Mouse (Mus musculus) fibroblast of lung, adult 2 months (primary cell): ENCODE measurements around the gene Vmn1r4.

Source experiments
- DNase-seq: peaks from one replicate; pipeline ENCODE4 v3.0.0-alpha.2; 2011; ENCODE audit warnings: low read depth

Gene Vmn1r4

DNA sequence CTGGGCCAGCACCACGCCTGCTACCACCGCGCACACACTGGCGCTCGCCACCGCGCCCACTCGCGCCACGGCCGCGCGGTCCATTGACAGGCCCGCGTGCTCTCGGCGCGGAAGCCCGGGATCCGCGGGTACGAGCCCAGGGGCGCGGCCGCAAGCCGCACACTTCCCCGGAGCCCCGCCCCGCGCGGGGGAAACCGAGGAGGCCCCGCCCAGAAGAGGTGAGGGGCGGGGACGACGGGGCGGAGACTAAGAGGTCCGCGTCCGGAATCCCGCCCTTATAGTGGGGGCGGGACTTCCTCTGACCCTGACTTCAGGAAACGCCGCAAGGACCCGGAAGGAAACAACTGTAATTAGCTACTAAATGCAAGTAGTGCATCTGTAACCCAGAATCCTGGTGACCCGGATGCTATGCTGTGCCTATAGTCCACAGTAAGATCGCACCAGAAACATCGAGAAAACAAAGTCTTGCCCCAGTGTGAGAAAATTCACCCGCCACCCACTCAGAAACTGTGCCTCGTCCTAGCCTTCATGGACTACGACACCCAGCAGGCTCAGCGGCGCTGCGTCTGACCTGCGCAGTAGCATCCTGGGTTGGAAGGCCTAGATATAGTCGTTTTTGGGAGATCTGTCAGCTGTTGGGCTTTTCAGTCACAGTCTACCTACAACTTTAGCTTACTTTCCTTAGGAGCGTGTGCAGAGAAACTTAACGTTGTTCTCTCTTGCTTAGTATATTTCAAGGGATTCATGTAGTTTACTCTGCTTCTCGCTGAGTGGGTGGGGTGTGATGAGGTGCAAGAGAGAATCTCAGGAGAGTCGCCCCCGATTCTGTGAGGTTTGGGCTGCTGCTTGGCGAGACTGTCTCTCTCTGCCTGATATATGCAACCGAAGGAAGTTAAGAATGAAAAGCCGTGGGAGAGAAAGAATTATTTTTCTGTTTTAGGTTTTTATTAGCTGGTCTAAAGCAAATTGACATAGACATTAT lies at the start of gene Vmn1r4, which contains the start of gene Nt5c3:
Gene Vmn1r4, plus strand, starts transcription at position 290 of the 982 bp plus-strand sequence.
Gene Nt5c3, minus strand, starts transcription at position 207 of the 982 bp plus-strand sequence.
- DNase-seq, result peak; percentile 92

DNA sequence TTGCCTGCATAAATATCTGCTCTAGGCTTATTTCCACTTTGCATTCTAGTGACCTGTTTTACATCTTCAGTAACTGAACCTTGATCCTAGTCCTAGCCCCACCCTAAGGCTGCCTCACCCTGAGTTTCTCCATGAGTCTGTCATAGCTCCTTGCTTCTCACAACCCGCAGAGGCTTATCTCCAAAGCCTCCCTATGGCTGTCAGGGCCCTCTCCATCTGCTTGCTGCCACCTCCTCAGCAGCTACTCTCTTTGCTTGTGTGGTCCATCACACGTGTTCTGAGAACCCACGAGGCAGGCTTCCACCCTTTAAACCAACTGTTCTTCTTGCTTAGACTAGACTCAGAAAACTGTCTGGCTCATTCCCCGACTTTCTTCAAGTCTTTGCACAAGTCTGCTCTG lies 46.9 kb upstream of the Vmn1r4 start:
- DNase-seq, result no peak

DNA sequence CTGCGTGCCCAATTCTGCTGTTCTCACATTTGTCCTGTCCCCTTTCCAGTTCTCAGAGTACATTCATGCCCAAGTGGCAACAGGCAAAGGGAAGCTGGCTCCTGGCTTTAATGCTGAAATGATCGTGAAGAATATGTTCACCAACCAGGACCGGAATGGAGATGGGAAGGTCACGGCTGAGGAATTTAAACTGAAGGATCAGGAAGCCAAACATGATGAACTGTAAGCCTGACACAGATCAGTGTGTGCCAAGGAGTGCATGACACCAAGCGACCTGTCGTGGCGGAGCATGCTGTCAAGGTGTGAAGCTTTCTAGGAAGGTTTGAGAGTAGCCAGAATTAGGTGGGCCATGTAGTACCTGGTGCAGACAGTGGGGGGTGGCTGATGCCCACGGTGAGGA lies 45.8 kb upstream of the Vmn1r4 start:
- no peak for DNase-seq

DNA sequence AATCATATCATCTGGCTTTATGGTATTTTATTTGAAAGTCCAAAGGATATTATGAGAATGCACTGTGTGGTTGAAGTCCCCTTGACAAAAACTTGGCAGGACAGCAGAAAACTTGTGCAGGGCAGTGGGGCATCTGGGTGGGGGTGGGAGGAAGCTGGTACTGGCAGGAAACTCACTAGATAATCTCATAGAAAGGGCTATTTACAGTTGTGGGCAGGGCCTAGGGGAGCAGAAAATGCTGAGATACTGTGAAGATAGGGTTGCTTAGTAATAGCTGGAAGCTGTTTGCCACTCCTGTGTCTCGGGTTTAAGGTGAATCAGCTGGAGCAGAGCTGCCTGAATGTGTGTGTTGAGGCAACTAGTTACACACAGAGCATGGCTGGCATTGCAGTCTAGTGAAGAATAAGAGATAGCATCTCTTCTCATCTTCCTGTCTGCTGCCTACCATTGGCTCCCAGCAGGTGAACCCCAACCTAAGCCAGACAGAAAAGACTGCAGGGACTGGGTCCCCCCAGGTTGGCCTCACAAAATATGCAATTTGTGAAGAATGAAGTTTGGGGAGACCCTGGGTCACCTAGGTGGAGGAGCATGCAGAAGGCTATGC lies 44.4 kb upstream of the Vmn1r4 start:
- no peak for DNase-seq

DNA sequence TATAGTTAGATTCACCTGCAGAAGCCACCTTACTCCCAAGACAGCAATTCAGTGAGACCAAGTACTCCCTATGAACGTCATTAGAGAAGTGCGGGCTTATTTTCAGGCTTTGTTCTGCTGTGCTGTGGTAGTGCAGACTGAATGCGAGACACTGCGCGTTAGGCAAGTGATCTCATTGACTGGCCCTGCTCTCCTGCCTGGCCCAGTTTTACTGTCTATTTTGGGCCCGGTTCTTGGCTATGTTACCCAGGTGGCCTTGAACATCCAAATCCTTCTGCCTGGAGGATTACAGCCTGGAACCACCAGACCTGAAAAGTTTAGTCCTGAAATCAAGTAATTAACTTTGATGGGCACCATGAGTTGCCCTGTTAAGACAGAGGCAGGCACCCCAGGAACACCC lies 35.3 kb upstream of the Vmn1r4 start:
- no peak for DNase-seq

DNA sequence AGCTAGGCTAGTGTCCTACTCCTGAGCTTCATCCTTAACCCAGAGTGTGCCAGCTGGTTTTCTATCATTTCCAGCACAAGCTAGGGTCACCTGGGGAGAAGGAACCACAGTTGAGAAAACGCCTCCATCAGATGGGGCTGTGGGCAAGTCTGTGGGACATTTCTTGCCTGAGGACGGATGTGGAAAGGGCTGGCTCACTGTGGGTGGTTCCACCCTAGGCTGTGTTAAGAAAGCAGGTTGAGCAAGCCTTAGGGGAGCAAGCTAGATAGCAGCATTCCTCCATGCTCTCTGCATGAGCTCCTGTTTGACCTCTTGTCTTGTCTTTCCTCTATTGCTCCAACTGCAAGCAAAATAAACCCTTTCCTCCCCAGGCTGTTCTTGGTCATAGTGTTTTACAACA lies 33.1 kb upstream of the Vmn1r4 start:
- DNase-seq, result no peak

DNA sequence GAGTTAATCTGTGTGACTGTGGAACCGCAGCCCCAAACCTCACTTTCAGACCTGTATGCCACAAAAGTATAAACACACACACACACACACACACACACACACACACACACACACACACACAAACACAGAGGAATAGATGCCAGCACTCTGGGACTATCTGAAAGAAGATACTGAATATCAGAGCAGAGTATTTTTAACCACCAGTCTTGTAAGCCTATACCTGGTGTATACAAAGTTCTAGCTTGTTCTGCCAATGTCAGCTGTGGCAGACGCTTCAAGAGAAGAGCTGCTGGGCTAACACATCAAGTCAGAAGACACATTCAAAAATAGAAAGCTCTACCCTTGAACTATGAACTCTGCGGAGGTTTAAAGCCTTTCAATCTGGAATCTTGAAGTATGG lies 24.2 kb upstream of the Vmn1r4 start:
- no peak for DNase-seq

DNA sequence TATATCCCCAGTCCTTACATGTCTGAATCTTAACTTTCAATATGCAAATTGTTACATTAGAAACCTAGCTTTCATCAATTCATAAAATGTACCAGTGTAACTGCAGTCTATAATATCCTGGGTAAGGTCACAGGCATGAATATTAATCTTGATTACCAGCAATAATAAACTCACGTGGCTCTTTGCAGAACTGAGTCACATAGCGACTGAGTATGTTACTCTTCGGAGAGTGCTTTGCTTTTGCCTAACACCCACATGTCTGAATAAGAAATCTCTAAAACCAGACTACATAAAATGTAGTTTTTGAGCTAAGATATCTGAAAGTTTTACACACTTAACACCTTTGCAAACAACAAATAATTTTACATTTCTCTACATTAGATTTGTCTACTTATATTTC lies 22.5 kb upstream of the Vmn1r4 start:
- no peak for DNase-seq

DNA sequence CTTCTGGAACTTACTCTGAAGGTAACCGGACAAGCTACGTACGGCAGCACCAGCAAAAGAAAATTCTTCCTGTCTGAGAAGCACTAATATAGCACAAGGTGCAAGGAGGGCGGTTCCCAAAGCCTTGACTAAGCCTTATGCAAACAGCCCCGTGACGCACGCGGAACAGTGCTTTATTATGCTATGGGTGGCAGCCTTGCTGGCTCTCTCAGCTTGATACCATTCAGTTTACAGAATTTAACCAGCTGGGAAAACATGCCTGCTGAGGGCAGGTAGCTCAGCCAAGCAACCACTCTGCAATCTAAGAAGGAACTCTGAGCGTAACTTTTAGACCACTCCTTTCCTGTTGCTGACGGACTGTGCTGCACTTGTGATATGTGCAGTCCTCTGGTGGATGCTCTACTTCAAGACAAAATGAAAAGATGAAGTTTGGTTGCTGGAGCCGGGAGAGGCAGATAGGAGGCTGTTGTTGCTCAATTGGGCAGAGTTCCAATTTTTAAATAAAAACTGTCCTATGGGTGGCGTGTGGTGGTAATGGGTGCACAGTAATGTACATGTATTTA lies 21.9 kb upstream of the Vmn1r4 start:
- peak; percentile 65 for DNase-seq

DNA sequence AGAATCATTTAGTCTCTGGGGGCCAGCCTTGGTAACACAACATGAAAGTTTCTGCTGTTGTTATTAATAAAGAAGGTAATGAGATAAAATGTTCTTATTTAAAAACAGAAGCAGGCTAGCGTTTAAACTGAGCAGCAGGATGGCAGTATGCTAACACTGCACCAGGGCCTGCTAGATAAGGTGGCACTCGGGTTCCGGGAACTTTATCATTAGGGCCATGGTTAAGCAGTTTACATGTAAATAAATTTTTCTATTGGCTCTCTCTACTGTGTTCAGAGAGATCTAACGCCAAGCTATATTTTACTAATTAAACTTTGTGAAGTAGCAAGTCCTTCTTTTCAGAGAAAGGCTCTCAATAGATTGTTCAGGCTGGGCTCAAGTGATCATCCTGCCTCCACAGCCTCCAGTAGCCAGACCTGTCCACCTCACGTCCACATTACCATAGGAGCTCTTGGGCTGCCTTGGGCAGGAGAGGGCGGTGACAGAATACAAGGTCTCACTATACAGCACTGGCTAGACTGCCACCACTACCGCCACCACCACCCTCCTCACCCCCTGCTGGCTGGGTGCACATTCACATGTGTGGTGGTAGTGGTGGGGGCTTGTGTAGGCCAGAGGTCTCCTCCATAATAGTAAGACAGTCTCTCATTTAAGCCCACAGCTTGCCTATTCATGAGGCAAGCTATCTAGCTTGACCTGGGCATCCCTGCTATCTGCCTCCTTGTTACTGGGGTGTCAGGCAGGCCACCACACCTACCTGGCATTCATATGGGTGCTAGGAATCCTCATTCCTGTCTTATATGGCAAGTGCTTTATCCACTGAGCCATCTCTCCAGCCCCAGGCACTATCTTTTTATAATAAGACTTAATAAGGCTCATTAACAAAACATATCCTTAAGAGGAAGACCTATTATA lies 21.0 kb upstream of the Vmn1r4 start:
- no peak for DNase-seq

DNA sequence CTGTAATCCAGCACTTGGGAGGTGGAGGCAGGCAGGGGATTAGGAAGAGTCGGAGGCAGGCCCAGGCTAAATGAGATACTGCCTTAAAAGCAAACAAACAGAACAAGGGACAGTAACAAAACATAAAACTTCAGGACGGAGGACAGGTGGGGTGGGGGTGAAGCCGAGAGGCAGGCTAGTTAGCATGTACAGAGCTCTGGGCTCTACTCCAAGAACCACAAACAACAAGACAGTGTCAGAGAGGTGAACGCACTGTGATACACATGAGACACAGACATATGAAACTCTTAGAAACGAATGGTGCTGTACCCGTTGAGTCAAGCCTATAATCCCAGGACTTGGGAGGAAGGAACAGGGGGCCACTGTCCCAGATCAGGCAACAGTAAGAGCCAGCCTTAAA lies 20.0 kb upstream of the Vmn1r4 start:
- DNase-seq, result no peak

DNA sequence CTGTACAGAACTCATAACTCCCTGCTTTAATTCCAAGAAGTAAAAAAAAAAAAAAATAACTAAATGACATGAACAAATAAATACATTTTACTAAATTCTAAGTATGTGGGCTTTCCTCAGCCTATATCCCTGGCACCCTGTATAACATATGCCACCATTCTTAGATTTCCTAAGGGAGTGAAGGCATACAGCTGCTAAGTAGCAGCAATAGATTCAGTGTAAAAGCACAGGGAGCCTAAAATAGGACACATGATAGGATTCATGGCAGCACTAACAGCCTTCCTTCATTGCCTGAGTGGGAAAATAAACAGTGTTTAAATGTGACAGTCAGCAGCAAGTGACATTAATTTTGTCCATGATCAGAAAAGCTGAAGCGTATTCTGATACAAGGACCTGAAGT lies 19.5 kb upstream of the Vmn1r4 start:
- no peak for DNase-seq

DNA sequence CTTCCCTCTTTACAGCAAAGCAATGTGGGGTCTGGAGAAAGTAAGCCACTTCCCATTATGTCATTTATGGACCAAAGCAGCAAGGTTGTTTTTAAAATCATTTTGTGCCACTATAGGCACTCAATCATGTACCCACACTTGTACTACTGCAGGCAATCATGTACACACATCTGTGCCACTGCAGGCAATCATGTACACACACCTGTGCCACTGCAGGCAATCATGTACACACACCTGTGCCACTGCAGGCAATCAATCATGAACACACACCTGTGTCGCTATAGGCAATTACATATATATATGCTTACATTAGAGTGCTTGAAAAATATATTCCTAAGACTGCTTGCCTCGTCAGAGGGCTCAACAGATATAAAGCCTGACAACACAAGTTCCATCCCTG lies 18.8 kb upstream of the Vmn1r4 start:
- DNase-seq, result no peak

DNA sequence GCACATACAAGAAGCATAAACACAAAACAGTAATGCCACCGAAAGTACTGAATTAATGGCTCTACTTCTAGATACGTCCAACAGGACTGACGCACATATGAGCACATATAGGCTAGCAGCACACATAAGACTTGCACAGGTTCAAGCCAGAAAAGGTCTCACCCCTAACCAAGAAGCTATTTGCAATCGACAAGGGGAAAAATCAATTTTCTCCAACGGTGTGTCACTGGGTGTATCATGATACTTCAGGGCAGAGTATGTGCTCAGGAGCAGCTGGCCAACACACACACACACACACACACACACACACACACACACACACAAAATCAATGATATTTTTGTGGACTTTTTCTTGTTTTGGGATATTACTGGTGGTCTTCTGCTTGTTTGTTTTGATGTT lies 18.3 kb upstream of the Vmn1r4 start:
- no peak for DNase-seq

DNA sequence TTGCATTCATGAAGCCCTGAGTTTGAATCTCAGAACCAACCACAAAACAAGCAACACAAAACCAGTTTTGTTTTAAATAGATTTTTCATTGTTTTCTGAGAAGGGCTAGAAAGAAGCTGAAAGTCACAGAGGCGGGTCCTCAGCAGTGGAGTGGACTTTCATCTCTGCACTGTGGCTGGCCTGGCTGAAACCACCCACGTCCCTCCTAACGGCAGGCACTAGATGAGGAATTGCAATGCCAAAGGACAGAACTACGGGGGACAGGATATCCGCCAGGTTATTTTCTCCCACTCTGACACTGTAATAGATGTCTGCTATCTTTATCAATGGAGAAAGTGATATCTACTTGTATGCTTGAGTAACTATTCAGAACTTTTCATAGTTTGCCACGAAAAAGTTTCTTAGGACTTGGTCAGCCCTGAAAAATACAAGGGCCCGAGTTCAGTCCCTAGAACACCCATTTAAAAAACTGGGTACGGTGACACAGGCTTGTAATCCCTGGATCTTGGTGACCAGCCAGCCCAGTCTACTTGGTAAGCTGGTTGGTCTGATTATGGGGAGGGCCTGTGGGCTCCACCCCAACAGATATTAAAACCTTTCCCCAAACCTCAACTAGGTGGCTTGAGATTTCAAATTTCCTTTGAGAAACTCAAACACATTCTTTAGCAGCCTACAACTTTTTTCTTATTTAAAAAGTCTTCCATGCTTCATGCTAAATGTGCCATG lies 17.5 kb upstream of the Vmn1r4 start:
- DNase-seq, result no peak

DNA sequence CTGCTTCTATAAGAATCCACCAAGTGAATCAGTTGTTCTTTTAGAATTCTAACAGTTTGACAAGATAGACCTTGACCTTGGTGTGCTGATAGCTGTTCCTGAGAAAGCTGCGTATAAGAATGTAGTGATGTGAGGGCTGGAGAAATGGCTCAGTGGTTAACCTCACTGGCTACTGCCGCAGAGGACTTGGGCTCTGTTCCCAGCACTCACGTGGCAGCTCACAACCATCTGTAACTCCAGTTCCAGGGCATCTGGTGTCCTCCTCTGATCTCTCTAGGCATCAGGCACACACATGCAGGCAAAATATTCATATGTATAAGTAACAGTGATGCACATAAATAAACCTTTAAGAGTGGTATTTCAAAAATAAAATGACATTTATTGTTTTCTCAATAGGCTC lies 15.8 kb upstream of the Vmn1r4 start:
- DNase-seq, result no peak

DNA sequence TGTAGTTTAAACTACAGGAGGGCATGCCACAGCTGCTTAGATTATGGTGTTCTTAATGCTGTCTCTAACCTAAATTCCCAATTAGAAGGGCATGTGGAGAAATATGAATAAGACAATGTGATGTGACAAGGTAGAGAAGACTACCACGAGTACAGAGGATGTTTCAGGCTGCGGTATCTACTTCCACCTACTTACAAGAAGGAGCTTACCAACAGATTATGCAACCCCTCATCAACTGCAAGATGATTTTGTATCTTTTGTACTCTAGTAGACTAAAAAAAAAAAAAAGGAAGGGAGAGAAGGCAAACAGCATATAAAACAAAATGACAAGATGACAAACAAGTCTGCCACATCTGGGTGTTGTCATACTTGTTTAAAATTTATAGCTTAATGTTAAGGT lies 15.4 kb upstream of the Vmn1r4 start:
- DNase-seq, result no peak

DNA sequence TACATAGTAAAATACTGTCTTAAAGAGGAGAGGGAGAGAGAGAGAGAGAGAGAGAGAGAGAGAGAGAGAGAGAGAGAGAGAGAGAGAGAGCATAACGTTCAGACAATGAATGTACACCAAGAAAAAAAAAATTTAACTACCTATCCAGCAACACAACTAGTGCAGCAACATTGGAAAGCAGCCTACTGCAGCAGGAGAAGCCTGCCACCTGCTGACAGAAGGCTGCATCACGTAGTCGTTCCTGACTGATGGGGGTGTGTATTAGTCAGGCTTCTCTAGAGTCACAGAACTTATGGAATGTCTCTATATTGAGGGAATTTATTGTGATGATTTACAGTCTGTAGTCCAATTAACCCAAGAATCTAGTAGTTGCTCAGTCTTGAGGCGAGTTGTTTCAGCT lies 14.9 kb upstream of the Vmn1r4 start:
- DNase-seq, result peak; percentile 40

DNA sequence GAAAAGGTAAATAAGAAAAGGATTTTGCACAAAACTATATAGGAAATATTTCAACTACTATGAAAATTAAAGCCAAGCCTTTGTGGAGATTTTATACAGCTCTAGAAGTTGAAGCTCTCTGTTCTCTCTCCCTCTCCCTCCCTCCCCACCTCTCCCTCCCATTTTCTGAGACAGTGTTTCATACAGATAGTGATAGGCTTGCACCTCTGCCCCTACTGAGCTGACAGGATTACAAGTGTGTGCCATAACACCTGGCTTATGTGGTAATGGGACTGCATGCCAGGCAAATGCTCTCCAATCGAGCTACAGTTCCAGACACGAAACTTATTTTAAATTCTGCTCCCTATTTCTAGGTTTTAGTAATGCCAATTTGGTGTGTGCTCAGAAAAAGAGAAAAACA lies 12.9 kb upstream of the Vmn1r4 start:
- DNase-seq, result no peak

DNA sequence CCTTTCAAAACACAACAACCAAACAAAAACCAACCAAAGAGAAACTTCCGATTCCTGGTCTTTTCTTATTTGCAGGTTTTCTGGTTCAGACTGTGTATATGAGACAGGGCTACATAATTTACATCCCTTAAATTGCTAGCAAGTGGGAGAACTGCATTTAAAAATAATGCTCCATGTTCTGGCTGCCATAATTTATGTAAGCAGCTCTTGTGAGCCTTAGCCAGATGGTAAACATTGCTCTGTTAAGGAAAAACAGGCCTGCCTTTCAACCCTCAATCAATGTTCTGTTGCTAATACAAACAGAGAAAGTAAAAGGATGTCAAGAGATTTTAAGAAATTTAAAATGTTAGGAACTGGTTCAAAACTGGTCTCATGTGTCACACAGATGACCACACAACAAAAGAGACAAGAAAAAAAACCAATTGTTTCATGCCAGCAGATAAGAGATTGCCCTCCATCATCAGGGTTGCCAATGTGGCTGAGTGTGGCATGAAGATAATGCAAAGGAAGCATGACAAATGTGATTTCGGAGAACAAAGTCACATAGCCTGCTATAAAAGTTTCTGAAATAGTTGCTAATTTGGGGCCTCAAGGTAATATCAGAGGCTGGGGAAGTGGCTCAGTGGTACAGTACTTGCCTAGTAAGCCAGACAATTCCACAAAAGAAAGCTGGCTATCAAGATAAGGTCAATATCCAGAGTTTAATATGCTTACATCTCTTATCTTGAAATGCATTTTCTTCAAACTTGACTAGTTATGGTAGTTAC lies 10.5 kb upstream of the Vmn1r4 start:
- no peak for DNase-seq

DNA sequence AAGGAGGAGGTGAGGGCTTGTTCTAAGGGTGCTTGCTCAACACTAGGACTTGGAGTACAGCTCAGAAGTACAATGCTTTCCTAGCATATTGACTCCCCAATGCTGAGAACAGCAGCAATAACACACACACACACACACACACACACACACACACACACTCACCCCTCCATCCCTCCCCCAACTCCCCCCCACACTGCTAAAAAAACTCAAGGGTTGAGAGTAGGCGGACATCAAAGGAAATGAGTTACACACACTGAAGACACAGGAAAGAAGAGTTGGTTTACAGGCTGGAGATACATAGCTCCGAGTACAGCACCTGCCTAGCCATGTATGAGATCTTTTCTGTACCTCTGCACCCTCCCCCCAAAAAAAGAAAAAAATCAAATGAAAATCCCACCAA lies 7.5 kb upstream of the Vmn1r4 start:
- no peak for DNase-seq
